Mouse (Mus musculus) spleen, postnatal 4 days (tissue): Measurements from ENCODE around the gene Lmx1b.

Experiments
- DNase-seq, 2 experiments: peaks; one replicate each; pipeline ENCODE4 v3.0.0; 2022; ENCODE audit warnings: low spot score in 2 of 2

Lmx1b gene

GRCm38 (mm10) chr2:33582457-33583060, 57.8 kb downstream of the Lmx1b start:
- no peak for DNase-seq

- no peak for DNase-seq
These were observed 58.4 kb downstream of the Lmx1b start for GRCm38 (mm10) chr2:33581866-33582265.

GRCm38 (mm10) chr2:33581449-33581777, 58.9 kb downstream of the Lmx1b start:
- no peak for DNase-seq

GRCm38 (mm10) chr2:33580697-33581448, 59.4 kb downstream of the Lmx1b start:
- DNase-seq: no peak

GRCm38 (mm10) chr2:33575406-33575805, 64.9 kb downstream of the Lmx1b start:
- DNase-seq: no peak

GRCm38 (mm10) chr2:33573075-33573474, 67.2 kb downstream of the Lmx1b start:
- DNase-seq: no peak

GRCm38 (mm10) chr2:33571219-33571824, 69.0 kb downstream of the Lmx1b start:
- no peak for DNase-seq

GRCm38 (mm10) chr2:33569698-33570097, 70.6 kb downstream of the Lmx1b start:
- DNase-seq: no peak

GRCm38 (mm10) chr2:33569240-33569639, 71.1 kb downstream of the Lmx1b start:
- no peak for DNase-seq

GRCm38 (mm10) chr2:33565886-33566285, 74.4 kb downstream of the Lmx1b start:
- DNase-seq: no peak

- no peak for DNase-seq
These were observed 75.6 kb downstream of the Lmx1b start for GRCm38 (mm10) chr2:33564748-33565147.

- peak; percentile 33 to 78 for DNase-seq
These were observed 80.6 kb downstream of the Lmx1b start for GRCm38 (mm10) chr2:33559752-33560151.

- DNase-seq: no peak
These were observed 81.0 kb downstream of the Lmx1b start for GRCm38 (mm10) chr2:33559334-33559733.

GRCm38 (mm10) chr2:33558233-33558632, 82.1 kb downstream of the Lmx1b start:
- peak; percentile 44 to 82 for DNase-seq

GRCm38 (mm10) chr2:33555573-33555972, 84.7 kb downstream of the Lmx1b start:
- DNase-seq: no peak

- no peak for DNase-seq
These were observed 87.6 kb downstream of the Lmx1b start for GRCm38 (mm10) chr2:33552672-33553071.

- no peak for DNase-seq
These were observed 92.7 kb downstream of the Lmx1b start for GRCm38 (mm10) chr2:33547595-33547994.

GRCm38 (mm10) chr2:33546879-33547278, 93.4 kb downstream of the Lmx1b start:
- no peak for DNase-seq

GRCm38 (mm10) chr2:33546051-33546450, 94.3 kb downstream of the Lmx1b start:
- no peak for DNase-seq

- no peak for DNase-seq
These were observed 95.3 kb downstream of the Lmx1b start for GRCm38 (mm10) chr2:33544781-33545566.

GRCm38 (mm10) chr2:33544203-33544762, 96.0 kb downstream of the Lmx1b start:
- no peak for DNase-seq
